Mouse (Mus musculus): Measurements from ENCODE around the gene Gm21953.
"Not testable (repeated sequence)": the region's sequence is repeated elsewhere in the genome, so short reads cannot be mapped to it uniquely, and the experiment has no call there.

The Gm21953 gene

DNA sequence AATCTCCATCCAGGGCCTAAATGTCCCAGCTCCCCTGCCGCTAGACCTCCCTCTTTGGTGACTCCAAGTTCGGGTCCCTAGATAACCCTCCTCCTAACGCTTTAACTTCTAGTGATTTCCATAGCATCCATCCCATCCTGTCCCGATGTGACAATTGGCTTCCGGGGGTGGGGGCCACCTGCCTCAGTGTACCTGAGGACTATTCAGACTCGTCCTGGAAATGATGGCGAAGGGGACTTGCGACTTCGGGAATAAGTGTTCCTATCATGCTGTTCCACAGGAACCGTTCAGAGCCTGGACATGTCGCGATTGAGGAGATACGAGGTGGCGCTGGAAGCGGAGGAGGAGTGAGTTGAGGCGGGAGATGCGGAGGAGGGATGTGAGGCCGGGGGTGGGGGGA lies at the start of gene Gm21953:
TSS of gene Gm21953 (plus strand) at position 301 of the 400 bp plus-strand sequence.
- DNase-seq: not testable (repeated sequence)

- not testable (repeated sequence) for DNase-seq
Observed at GRCm38 (mm10) chr4:42255467-42255866, 38.6 kb upstream of the Gm21953 start, which contains the start of gene Ccl21b. Gene Ccl21b (plus strand): TSS chr4:42255767.

DNA sequence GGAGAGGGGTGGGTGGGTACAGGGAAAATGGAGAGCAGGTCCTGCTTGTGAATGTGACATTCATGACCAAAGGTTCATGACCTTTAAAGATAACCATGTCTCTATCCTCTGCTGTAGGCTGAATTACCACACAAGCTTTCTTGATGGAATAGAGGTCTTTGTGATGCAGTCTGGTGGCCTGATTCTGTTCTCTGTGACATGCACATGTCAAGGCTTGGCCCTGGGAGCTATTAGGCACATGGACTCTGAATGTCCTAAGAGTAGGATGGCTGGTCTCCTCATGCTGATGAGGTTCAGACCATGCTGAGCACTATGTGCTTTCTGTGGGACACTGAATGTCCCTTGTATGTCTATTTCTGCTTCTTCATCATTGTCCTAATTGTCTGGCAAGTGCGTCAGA lies 24.0 kb downstream of the Gm21953 start, which contains the start of gene Fam205a3:
TSS of gene Fam205a3 (plus strand) at position 301 of the 400 bp plus-strand sequence.
- DNase-seq: not testable (repeated sequence)
